Mouse (Mus musculus) left cerebral cortex, postnatal 36 days (tissue): ENCODE data around the gene Col20a1. TPM values are rescaled to one million over a fixed set of nuclear protein-coding genes. Genes with fewer than 3 reads are reported as not detected.

Experiments used
- DNase-seq, 2 experiments: peaks; one replicate each; pipeline ENCODE4 v3.0.0; 2021 to 2022; ENCODE audit warnings: low spot score in 2 of 2, mixed read lengths in 1 of 2
- intact Hi-C: fragments of 180-260 bp; cut with DNase I; formaldehyde crosslinking; loops from one replicate; pipeline ENCODE4 v1.15.1; 2025
- total RNA-seq, 2 experiments: library from RNA; stranded (reverse); gene quantifications; 2 replicates each; pipeline ENCODE4 v1.2.3; 2021

Gene Col20a1
- 1 to 10 TPM; 1.3 to 2.1 TPM for total RNA-seq

- no peak for DNase-seq
- intact Hi-C loops: no loop called here
Observed at GRCm38 (mm10) chr2:180986449-180986848, at the start of gene Col20a1. Gene Col20a1, plus strand, starts transcription at chr2:180986535.

DNA sequence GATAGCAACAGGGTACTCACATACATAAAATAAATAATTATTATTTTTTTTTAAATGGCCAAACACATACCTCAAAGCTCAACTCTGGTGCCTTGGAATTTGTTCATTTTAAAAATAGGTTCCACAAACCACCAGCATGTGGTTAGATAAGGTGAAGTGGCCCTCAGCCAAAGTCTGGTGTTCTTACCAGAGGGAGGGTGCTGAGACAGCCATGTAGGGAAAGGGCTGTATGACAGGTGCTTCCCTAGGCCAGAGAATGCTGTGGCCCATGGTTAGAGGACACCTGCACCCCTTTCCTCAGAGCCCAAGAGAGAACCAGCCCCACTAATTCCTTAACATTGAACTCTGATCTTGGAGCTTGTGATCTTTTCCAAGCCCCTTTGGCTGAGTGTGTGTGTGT, 46.1 kb upstream of the Col20a1 start:
- intact Hi-C loops: no loop called here
- no peak for DNase-seq

DNA sequence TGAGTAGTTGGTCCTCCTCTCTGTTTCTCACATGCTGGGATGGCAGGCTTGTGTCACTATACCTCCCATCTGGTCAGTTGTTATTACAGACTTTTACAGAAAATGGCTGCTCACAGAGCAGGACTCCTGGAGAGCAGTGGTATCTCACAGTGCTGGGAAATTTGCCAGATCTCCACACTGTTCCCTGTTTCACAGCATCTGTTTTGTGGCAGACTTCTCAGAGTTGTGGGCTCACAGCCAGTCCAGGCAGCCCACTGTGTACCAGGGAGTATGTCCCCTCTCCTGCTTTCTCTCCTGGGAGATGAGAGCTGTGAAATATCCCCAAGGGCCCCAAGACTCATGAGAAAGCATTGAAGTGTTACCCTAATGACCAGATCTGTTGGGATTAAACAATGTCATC, 44.5 kb upstream of the Col20a1 start:
- intact Hi-C loops: no loop called here

DNA sequence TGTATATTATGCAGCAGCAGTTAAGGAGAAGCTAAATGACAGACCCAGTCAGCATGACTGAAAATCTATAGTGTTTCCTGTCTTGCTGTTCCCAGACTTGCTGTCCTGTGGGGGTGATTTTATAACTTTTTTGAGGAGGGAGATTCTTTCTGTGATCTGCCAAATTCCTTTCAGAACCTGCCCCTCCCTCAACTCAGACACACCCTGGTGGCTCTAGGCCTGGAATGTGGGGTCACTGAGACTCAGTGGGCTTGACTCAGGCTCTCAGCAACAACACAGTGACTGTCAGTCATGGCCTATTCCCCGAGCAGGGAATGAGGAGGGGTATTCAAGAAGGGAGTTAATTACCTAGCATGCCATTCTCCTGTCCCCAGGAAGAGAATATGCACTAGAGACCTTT, 36.4 kb upstream of the Col20a1 start:
- DNase-seq: no peak
- intact Hi-C loops: no loop called here

More for the DNA sequence above, 44.5 kb upstream of the Col20a1 start:
- DNase-seq: peak in 1 of 2 experiments; percentile 12

GRCm38 (mm10) chr2:180952731-180953171, 33.6 kb upstream of the Col20a1 start:
- intact Hi-C loops: no loop called here
- peak; percentile 12 to 13 for DNase-seq

DNA sequence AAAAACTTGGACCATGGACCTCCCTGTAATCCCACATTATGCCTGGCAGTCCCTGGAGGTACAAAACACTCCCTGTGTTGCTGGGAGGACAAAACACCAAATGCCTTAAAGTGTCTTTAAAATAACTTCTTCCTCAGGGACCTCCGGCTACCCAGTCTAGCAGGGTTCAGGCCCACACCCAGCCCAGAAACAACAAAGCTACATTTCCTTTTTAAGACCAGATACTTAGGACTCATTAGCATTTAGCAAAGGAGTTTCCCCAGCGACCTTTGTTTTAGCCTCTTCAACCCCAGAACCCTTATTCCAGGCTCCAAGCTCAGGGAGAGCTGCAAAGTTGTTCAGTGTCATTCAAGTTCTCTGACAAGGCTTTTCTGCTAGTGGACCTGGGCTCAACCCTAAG, 32.7 kb upstream of the Col20a1 start:
- intact Hi-C loops: no loop called here
- DNase-seq: no peak

GRCm38 (mm10) chr2:180954061-180955047, 32.0 kb upstream of the Col20a1 start, which contains the start of gene Nkain4:
Gene Nkain4, minus strand, starts transcription at chr2:180954699.
- peak; percentile 50 to 60 for DNase-seq
- intact Hi-C loops: no loop called here

DNA sequence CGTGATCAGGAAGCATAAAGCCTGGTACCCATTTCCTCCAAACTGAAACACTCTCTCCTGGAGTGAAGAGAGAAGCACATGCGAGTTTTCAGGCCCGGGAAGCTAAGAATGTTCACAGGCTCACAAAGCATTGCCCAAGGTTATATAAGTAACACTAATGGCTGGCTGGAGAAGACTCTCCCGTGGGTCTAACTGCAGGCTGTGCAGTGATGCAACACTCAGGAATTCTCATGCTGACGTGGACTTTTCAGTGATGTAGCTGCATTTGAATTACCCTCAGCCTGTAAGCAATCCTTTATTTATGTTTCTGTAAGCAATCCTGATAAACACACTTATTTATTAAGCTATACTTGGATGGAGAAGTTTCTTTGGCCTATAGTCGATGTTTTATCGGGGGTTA, 26.7 kb upstream of the Col20a1 start:
- intact Hi-C loops: no loop called here
- DNase-seq: no peak

DNA sequence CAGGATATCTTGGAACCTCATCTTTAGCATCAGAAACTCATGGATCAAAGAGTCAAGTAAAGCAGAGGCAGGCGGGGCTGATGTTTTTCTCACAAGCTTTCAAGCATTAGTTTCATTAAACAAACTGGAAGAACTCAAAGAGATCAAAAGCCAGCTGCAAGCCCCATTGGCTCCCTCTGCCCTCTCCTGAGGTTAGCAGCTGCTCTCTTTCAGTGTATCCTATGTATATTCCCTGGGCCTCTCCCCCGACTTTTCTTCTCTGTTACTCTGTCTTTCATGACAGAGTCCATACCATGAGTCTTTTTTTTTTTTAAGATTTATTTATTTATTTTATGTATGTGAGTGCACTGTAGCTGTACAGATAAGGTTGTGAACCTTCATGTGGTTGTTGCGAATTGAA, 26.1 kb upstream of the Col20a1 start:
- no peak for DNase-seq
- intact Hi-C loops: no loop called here

GRCm38 (mm10) chr2:180962616-180963308, 23.6 kb upstream of the Col20a1 start:
- intact Hi-C loops: no loop called here
- DNase-seq: no peak

DNA sequence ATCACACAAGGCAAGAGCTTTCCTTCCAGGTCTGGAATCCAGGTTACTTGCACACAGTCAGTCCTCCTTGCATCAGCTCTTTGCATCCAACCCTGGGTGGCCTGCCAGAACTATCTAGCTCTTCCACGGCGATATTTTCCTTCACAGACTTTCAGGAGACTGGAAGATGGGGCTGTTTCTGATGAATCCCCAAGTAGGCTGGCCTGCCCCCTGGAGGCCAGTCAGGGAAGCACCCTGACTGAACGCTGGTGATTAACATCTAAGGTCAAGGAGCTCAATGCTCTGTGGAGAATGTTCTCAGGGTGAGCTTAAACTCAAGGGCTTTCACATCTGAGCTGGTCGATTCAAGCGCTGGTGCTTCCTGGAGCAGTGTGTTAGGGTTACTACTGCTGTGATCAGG, 22.4 kb upstream of the Col20a1 start:
- DNase-seq: peak; percentile 67 to 73
- intact Hi-C loops: no loop called here

DNA sequence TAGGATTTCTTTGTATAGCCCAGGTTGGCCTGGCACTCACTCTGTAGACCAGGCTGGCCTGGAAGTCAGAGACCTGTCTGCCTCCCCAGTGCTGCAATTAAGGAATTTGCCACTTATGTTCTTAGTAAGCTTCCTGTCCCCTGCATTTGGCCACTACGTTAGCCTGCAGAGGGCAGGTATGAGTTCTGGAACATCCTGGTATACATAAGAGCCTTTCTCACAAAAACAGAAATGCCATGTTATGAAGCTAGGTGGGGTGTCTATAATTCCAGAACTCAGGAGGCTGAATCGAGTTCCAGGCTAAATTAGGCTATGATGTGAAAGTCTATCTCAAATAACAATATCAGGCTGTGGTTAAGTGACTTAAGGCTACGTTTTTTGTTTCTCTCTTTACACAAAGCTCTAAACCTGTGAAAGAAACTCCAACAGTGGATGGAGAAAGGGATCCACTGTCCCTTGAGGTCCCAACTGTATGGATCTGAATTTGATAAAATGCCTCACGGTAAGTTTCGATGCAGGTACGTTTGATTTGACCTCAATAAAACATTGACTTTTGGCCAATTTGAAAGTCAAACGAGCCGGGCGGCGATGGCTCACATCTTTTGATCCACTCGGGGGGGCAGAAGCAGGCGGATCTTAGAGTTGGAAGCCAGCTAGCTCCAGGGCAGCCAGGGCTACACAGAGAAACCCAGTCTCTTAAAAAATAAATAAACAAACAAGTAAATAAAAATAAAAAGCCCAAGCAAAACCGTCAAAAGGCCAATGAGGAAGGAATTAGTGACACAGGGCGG, 20.0 kb upstream of the Col20a1 start:
- DNase-seq: no peak
- intact Hi-C loops: loop anchor here (2.0 kb wide), 1 partner anchor 45 kb away; the partner anchor contains the start of gene Ythdf1

GRCm38 (mm10) chr2:180967010-180967763, 19.1 kb upstream of the Col20a1 start, which contains the start of gene Arfgap1:
Gene Arfgap1, plus strand, starts transcription at chr2:180967225.
- peak; percentile 93 to 96 for DNase-seq
- intact Hi-C loops: loop anchor here (2.0 kb wide), 1 partner anchor 46 kb away; the partner anchor contains the start of gene Ythdf1

DNA sequence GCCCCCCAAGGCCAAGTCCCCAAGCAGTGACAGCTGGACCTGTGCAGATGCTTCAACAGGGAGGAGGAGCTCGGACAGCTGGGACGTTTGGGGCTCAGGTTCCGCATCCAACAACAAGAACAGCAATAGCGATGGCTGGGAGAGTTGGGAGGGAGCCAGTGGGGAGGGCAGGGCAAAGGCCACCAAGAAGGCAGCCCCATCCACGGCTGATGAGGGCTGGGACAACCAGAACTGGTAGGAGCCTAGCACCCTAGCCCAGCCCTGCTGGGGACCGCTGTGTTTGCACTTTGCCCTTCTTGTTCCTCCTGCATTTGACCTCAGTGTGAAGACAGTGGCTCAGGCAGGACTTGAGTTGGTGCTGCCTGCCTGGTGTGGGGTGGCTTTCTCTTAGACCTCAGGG, 5.2 kb upstream of the Col20a1 start:
- intact Hi-C loops: no loop called here
- no peak for DNase-seq

DNA sequence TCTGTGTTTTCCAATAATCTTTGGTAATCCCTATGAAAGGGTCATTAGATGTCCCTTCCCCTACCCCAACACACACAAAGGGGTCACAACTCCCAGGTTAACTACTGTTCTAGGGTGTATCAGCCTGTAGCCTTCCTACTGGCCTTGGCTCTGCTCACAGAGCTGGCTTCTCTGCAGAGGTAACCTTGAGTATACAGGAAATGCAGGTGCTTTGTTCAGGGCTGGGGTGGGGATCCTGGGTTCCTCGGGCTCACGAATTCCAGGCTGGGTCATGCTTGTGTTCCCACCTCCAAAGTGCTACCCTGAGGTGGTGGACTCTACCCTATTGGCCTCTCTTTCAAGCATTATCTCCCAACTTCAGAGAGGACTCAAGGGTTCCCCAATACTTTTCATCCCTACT, 700 bp upstream of the Col20a1 start:
- no peak for DNase-seq
- intact Hi-C loops: no loop called here

- intact Hi-C loops: no loop called here
- DNase-seq: no peak
Observed at GRCm38 (mm10) chr2:180987001-180987400, 666 bp downstream of the Col20a1 start.

DNA sequence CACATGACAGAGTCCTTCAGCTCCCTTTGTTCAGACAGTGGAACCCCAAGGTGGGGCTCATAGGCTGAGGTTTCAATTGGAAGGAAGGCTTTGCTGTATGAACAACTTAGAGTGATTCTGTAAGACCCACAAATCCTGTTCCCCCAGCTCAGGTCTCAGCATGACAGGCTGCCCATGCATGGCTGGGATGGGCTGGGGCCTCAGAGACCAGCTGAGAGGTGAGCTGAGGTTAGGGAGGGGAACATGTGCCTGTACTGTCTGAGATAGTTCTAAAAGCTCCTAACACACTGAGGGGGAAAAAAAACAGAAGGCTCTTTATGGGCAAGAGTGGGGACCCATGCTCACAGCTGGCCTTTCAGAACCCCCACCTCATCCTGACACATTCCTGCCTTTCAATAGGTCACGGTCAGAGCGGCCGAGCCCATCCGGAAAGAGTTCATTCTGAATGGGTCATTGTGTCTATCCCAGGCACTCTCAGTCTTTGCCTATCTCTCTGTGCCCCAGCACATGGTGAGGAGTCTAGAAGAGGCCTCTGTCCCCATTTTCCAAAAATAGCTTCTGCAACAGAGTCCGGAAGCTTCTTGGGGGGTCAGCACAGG, 1.2 kb downstream of the Col20a1 start:
- intact Hi-C loops: no loop called here

DNA sequence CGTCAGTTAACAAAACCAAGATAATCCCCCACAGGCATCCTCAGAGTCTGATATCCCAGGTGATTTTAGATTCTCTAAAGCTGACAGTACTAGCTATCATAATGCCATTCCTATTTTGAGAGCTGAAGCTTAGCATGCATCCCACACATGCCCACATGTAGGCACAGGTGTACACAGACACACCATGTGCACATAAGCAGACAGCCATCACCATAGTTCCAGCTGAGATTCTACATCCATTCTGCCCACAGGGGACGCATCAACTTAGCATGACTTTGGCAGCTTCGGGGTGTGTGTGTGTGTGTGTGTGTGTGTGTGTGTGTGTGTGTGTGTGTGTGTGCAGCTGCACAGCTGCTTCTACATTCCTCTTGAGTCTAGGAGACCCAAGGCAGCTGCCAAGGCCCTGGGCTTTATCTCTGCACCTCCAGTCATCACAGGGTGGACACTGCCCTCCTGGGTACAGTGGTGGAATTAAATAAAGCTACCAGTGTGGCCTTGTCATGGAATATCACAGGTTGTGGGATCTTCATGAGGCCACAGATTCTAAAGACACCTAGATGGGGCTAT, 2.1 kb downstream of the Col20a1 start:
- peak in 1 of 2 experiments; percentile 30 for DNase-seq
- intact Hi-C loops: no loop called here

More for the DNA sequence above, 1.2 kb downstream of the Col20a1 start:
- DNase-seq: no peak
